Mouse (Mus musculus) stomach, embryonic 14.5 days (tissue): ENCODE data around the gene Rbfox3. TPM values are rescaled to one million over a fixed set of nuclear protein-coding genes. Genes with fewer than 3 reads are reported as not detected.

Experiments used
- ATAC-seq: fragments of 200-750 bp; cut with Nextera tagmentation; 2 replicates; pipeline ENCODE4 v1.8.0; 2017; ENCODE audit warnings: low read depth, moderate TSS enrichment; ENCODE audit not compliant: insufficient number of reproducible peaks, insufficient read depth, low FRiP score
- H3K27ac ChIP-seq: fragments of 300-500 bp; sonication (generic); 2 replicates; pipeline ENCODE4 v1.5.1; 2014; ENCODE audit warnings: mild to moderate bottlenecking, low read length, moderate library complexity, mixed read lengths
- H3K27me3 ChIP-seq: fragments of 300-500 bp; sonication (generic); 2 replicates; pipeline ENCODE4 v1.6.1; 2014; ENCODE audit warnings: low read length, control low read depth, mixed read lengths; ENCODE audit not compliant: control insufficient read depth, insufficient read depth
- H3K36me3 ChIP-seq: fragments of 300-500 bp; sonication (generic); 2 replicates; pipeline ENCODE4 v1.6.1; 2014; ENCODE audit warnings: mild to moderate bottlenecking, control low read depth, low read length, moderate library complexity, mixed read lengths; ENCODE audit not compliant: control insufficient read depth, insufficient read depth
- H3K4me1 ChIP-seq: fragments of 300-500 bp; sonication (generic); 2 replicates; pipeline ENCODE4 v1.6.1; 2014; ENCODE audit warnings: low read length, control low read depth, mixed read lengths; ENCODE audit not compliant: control insufficient read depth, insufficient read depth
- H3K4me2 ChIP-seq: fragments of 300-500 bp; sonication (generic); replicated peaks from 2 replicates; pipeline ENCODE4 v1.6.1; 2014; ENCODE audit warnings: low read depth, low read length, control low read depth
- H3K4me3 ChIP-seq: fragments of 300-500 bp; sonication (generic); 2 replicates; pipeline ENCODE4 v1.5.1; 2014; ENCODE audit warnings: low read depth, low read length, control low read depth
- H3K9ac ChIP-seq: fragments of 300-500 bp; sonication (generic); replicated peaks from 2 replicates; pipeline ENCODE4 v1.6.1; 2014; ENCODE audit warnings: low read depth, mild to moderate bottlenecking, control low read depth, low read length, moderate library complexity, mixed read lengths
- H3K9me3 ChIP-seq: fragments of 300-500 bp; sonication (generic); 2 replicates; pipeline ENCODE4 v1.6.1; 2016; ENCODE audit warnings: low read depth, low read length, control low read depth; ENCODE audit not compliant: control insufficient read depth
- WGBS: fragments of 180-500 bp; shearing (Covaris S2); extraction: QIAGEN DNeasy Blood & Tissue Kit; methylation state at CpG from one replicate; pipeline ENCODE4 v1.1.7; 2014; 5-methylcytosine and 5-hydroxymethylcytosine counted together
- polyA plus RNA-seq: library from polyadenylated mRNA; unstranded; fragments of >200 nt; fragmentation: Nextera tagmentation; extraction: Ambion mirVana; gene quantifications from 2 replicates; pipeline ENCODE4 v1.2.1, GENCODE M21; 2014

Gene Rbfox3
- polyA plus RNA-seq, 1 experiment from 2014 or later = 1.2 TPM

DNA sequence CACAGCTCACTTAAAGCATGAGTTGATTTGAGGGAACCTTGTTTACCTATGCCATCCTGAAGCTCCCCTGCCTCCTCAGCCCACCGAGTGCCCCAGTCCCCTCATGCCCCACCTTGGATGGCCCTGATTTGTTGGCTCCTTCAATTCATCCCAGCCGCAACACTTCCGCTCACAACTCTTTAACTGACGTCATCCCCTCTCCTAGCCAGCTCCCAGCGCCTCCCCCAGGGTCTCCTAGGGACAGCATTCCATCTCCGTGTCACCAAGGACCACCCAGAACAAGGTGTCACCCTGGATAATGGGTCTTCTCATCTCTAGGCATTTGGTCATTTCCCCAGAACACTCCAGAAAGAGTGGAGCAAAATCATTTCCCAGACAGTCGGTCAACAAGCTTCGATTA lies 188.2 kb downstream of the Rbfox3 start:
- no peaks in the 10 kb centered on the region for H3K36me3 ChIP-seq
- H3K9me3 ChIP-seq = no peaks in the 10 kb centered on the region
- no peak overlapping the region for H3K4me2 ChIP-seq
- ATAC-seq = no peak
- 59% methylated on average over 8 of the region's 8 CpGs for WGBS
- 0 out of 2 replicates have a peak, but pooled peaks cover 8% of the 10 kb centered on the region for H3K4me1 ChIP-seq
- no peak overlapping the region for H3K27ac ChIP-seq
- H3K9ac ChIP-seq = no peak overlapping the region
- H3K4me3 ChIP-seq = no peak overlapping the region
- H3K27me3 ChIP-seq = no peaks in the 10 kb centered on the region

DNA sequence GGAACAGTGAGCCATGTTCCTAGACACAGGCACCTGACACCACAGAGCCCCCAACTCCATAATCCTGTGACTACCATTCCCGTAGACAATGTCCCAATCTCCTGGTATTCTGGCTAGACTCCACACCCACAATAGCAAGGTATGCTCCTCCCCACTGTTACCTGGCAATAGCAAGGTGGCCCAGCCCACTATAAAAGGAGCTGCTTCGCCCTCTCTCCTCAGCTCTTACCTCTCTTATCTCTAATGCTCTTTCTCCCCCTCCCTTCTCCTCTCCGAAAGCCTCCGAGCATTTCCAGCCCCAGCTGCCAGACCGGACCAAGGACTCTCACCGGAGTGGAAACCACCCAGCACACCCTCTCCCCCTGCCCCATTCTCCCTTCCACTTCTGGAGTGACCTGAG lies 189.5 kb downstream of the Rbfox3 start:
- no peaks in the 10 kb centered on the region for H3K4me1 ChIP-seq
- ATAC-seq = no peak
- no peaks in the 10 kb centered on the region for H3K27me3 ChIP-seq
- H3K9me3 ChIP-seq = no peaks in the 10 kb centered on the region
- H3K4me2 ChIP-seq = no peak overlapping the region
- no peak overlapping the region for H3K27ac ChIP-seq
- H3K9ac ChIP-seq = no peak overlapping the region
- no peaks in the 10 kb centered on the region for H3K36me3 ChIP-seq
- 43% methylated on average over 6 of the region's 6 CpGs for WGBS
- H3K4me3 ChIP-seq = no peak overlapping the region

DNA sequence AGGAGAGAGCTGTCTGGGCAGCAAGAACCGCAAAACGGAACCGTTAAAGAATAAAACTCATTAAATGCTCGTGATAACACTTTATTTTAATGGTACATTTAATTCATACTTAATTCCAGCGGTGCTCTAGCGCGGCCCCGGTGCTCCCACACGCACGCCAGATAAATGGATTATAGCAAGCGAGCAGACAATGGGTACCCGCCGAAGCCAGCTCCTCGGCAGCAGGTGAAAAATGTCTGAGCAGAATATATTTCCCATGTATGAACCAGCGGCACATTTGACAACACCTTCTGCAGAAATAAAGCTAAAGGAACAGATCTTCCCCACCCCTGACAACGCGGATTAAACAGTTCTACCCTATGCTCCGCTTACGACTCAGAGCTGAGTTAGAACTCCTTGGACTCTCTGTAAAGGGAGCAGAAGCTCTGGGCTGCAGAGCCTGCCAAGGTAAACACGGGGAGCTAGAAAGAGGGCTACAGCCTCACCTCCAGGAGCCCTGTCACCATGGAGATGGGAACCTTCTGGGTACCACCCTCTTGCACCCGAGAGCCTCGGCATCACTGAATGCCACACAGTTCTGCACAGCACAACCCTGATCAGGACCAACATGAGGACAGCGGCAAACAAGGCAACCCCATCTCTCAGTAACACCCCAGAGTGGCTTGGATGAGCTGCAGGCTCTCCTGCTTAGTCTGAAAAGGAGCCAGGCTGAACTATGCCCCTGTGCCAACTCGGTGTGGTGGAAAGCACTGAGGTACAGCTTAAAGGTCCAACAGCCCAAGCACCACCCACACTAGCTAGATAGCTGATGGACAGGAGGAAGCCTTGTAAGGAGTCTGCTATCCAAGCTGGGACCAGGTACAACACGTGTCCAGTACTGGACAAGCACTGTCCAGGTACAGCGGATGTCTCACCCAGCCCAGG lies 196.5 kb downstream of the Rbfox3 start:
- Histone ChIP-seq H3K27me3 (no peaks in the 10 kb centered on the region), H3K4me1 (no peaks in the 10 kb centered on the region), H3K9me3 (no peaks in the 10 kb centered on the region), H3K36me3 (no peaks in the 10 kb centered on the region), H3K27ac (no peak overlapping the region), H3K9ac (no peak overlapping the region), H3K4me2 (no peak overlapping the region), H3K4me3 (no peak overlapping the region)
- 75% methylated on average over 26 of the region's 26 CpGs for WGBS
- ATAC-seq = no peak

DNA sequence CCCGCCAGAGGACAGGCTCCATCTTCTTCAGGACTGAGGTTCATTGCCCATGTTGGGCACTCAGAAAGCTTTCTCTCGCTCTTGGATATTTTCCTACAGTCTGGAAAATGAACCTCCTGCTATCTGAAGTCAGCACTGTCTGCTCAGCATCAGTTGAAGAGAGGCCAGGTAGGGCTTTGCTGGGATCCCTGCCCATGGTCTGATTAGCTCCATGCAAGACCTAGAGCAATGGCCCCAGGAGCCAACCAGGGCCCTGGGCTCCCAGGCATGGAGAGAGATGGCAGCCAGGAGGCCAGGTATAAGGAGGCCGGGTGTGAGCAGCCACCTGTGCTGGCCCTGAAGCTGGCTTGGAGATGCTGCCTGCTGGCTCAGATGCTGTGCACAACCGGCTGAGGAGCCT lies 198.6 kb downstream of the Rbfox3 start:
- H3K36me3 ChIP-seq = no peaks in the 10 kb centered on the region
- no peak for ATAC-seq
- no peak overlapping the region for H3K4me2 ChIP-seq
- WGBS = 72% methylated on average over 4 of the region's 4 CpGs
- no peaks in the 10 kb centered on the region for H3K9me3 ChIP-seq
- H3K27me3 ChIP-seq = no peaks in the 10 kb centered on the region
- H3K27ac ChIP-seq = no peak overlapping the region
- no peak overlapping the region for H3K4me3 ChIP-seq
- H3K9ac ChIP-seq = no peak overlapping the region
- no peaks in the 10 kb centered on the region for H3K4me1 ChIP-seq

DNA sequence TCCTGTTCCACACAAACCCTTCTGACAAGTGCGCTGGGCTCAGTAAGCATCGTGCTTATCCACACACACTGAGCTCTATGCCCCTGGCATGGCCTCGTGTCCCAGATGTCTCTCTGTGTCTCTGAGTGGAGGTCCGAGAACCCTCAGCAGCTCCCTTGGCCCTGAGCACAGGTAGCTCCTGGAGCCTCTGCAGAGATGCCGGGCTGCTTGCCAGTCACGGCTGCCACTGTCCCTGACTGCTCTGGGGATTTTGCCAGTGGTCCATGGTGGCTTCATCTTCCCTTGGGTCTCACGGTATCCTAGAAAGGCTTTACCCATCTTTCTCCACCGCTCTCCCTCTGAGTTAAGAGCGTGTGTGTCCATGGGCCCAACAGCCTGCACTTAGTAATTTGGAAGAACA lies 199.3 kb downstream of the Rbfox3 start:
- 81% methylated on average over 9 of the region's 9 CpGs for WGBS
- Histone ChIP-seq H3K36me3 (no peaks in the 10 kb centered on the region), H3K27ac (no peak overlapping the region), H3K9ac (no peak overlapping the region), H3K4me3 (no peak overlapping the region), H3K4me2 (no peak overlapping the region), H3K4me1 (no peaks in the 10 kb centered on the region), H3K27me3 (no peaks in the 10 kb centered on the region), H3K9me3 (no peaks in the 10 kb centered on the region)
- ATAC-seq = no peak

DNA sequence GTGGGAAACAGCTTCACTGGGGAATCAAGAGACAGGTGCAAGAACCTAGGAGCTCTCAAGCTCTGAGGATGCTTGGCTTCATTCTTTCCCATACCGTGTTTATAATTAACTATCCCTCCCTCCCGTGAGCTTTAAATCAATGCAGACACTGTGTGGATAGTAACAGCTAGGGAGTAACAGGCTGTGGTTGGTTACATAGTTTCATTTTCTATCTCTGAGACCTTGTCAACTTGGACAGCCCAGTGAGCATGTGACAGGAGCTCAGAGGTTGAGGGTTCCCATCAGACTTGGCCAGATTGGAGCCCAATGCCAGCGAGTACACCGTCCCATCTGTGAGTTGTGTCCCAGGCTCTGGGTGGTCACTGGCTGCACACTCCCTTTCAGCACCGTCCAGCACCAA lies 201.4 kb downstream of the Rbfox3 start:
- Histone ChIP-seq H3K4me1 (no peaks in the 10 kb centered on the region), H3K9me3 (no peaks in the 10 kb centered on the region), H3K4me3 (no peak overlapping the region), H3K4me2 (no peak overlapping the region), H3K36me3 (no peaks in the 10 kb centered on the region), H3K27me3 (no peaks in the 10 kb centered on the region), H3K9ac (no peak overlapping the region), H3K27ac (no peak overlapping the region)
- 60% methylated on average over 5 of the region's 5 CpGs for WGBS
- ATAC-seq = no peak

DNA sequence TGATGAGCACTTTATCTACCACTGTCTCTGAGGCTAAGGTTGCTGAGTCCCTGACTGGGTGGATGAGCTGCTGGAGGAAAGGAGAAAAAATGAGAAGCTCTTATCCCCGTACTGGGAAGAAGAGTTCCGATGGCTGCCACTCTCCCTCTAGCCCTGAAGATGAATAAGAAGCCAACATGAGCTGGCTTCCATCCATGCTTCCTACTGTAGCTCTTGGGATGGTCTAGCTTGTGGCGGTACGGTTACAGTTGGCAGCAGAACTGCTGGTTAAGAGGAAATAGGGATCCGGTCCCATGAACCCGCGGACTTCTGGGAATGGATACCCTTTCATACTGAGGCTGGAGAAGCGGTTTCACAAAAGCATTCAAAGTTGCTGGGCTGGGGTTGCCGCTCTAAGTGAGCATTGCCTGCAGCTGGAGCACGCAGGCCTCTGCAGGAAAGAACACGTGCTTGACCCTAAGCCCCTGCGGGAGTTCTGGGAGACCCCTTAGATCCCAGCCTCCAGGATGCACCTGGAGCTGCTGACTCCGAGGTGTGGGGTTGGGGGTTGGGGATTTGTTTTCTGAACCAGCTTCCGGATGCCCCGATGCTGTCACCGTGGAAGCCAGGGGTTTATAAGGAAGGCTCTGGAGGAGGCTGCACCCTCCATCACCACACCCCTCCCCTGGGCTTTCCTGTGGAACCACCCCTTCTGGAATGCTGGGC lies 215.0 kb downstream of the Rbfox3 start:
- no peak overlapping the region for H3K4me2 ChIP-seq
- H3K9ac ChIP-seq = no peak overlapping the region
- no peak overlapping the region for H3K27ac ChIP-seq
- no peak overlapping the region for H3K4me3 ChIP-seq
- no peak for ATAC-seq
- no peaks in the 10 kb centered on the region for H3K9me3 ChIP-seq
- H3K27me3 ChIP-seq = no peaks in the 10 kb centered on the region
- no peaks in the 10 kb centered on the region for H3K4me1 ChIP-seq
- WGBS = 53% methylated on average over 16 of the region's 16 CpGs
- no peaks in the 10 kb centered on the region for H3K36me3 ChIP-seq

DNA sequence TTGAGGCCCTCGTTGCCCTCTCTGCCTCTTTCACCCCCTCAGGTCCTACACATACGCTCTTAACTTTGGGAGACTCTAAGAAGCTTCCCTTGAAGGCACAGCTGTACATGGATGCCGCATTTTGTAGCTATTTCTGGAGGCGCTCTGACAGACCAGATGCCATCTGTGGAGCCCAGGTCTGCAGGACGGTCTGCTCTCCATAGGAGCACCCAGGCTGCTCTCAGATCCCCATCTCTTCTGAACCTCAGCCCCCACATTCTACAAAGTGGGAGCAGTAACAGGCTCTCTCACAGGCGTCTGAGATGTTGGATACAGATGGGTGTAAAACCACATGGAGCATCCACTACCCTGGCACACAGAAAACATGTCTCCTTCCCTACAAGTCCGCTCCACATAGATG lies 218.1 kb downstream of the Rbfox3 start:
- H3K36me3 ChIP-seq = no peaks in the 10 kb centered on the region
- H3K4me2 ChIP-seq = no peak overlapping the region
- H3K27me3 ChIP-seq = no peaks in the 10 kb centered on the region
- no peak for ATAC-seq
- no peak overlapping the region for H3K4me3 ChIP-seq
- no peaks in the 10 kb centered on the region for H3K9me3 ChIP-seq
- no peaks in the 10 kb centered on the region for H3K4me1 ChIP-seq
- no peak overlapping the region for H3K27ac ChIP-seq
- no peak overlapping the region for H3K9ac ChIP-seq
- WGBS = 82% methylated on average over 7 of the region's 7 CpGs
